In genomic region chr1:180274725-180275308, GRCm38 (mm10) we compare ENCODE assay signal across 11 mouse cellular contexts. TPM values are rescaled to one million over a fixed set of nuclear protein-coding genes. Genes with fewer than 3 reads are reported as not detected.
DNase-seq lines count a peak whose midpoint lies in the region; ATAC-seq lines count a peak whose summit lies in the region.
"Had no signal": no experiment of that assay in that cellular context is flagged by ENCODE, and none has a peak within 500 bp of the region (broad histone marks: within the 10 kb centered on the region; RNA-seq: fewer than 3 reads in every experiment).

No protein-coding gene starts in this region.

- no peak overlapping the region for H3K4me3 ChIP-seq in kidney, embryonic 16.5 days (ENCODE audit: low read length)
- H3K4me3 ChIP-seq: embryonic facial prominence, embryonic 13.5 days; neural tube, embryonic 12.5 days had no signal

- DNase-seq in kidney, postnatal 36 days: peak; percentile 32 to 51
- peak; percentile 80 to 84 for DNase-seq in cerebellum, adult 18-20 months
- DNase-seq in fibroblast of lung, adult 2 months (ENCODE audit: low read depth): peak; percentile 33
- DNase-seq in lung, postnatal 25 days (ENCODE audit: low spot score): peak; percentile 48
- no peak for DNase-seq in layer of hippocampus, adult 9-10 months (ENCODE audit: low spot score)
- DNase-seq in frontal cortex, postnatal 36 days (ENCODE audit: low spot score in 2 of 2): no peak
- DNase-seq: adrenal gland, postnatal 36 days had no signal

- H3K27ac ChIP-seq in kidney, embryonic 16.5 days (ENCODE audit: low read length): no peak overlapping the region
- H3K27ac ChIP-seq: embryonic facial prominence, embryonic 13.5 days; neural tube, embryonic 12.5 days had no signal

- ATAC-seq in kidney, embryonic 16.5 days (ENCODE audit: low FRiP score, low TSS enrichment): no peak
- ATAC-seq: inflammation-experienced regulatory T-cells, adult 6 months had no signal

- H3K9ac ChIP-seq in kidney, embryonic 16.5 days (replicated peaks; ENCODE audit: low read length): no peak overlapping the region
- H3K9ac ChIP-seq: embryonic facial prominence, embryonic 13.5 days; neural tube, embryonic 12.5 days had no signal

- no peaks in the 10 kb centered on the region for H3K27me3 ChIP-seq in kidney, embryonic 16.5 days (ENCODE audit: insufficient read depth, low read length)
- H3K27me3 ChIP-seq: embryonic facial prominence, embryonic 13.5 days; neural tube, embryonic 12.5 days had no signal

- H3K4me2 ChIP-seq in kidney, embryonic 16.5 days (replicated peaks; ENCODE audit: low read depth, low read length): no peak overlapping the region
- H3K4me2 ChIP-seq: embryonic facial prominence, embryonic 13.5 days; neural tube, embryonic 12.5 days had no signal

- no peaks in the 10 kb centered on the region for H3K36me3 ChIP-seq in kidney, embryonic 16.5 days (ENCODE audit: insufficient read depth, low read length)
- H3K36me3 ChIP-seq: embryonic facial prominence, embryonic 13.5 days; neural tube, embryonic 12.5 days had no signal

- WGBS in kidney, embryonic 16.5 days: 67% methylated on average over 10 of the region's 10 CpGs

- peaks cover 3% of the 10 kb centered on the region; the same call in 1 of the 2 replicates for H3K9me3 ChIP-seq in kidney, embryonic 16.5 days (ENCODE audit: low read length)
- H3K9me3 ChIP-seq: neural tube, embryonic 12.5 days had no signal

- peaks cover 12% of the 10 kb centered on the region; the same call in 1 of the 2 replicates for H3K4me1 ChIP-seq in kidney, embryonic 16.5 days (ENCODE audit: insufficient read depth, low read length)

RNA-seq across cellular contexts. Expression of gene Psen2, which starts 11.6 kb away (rescaled TPM):
- polyA plus RNA-seq in kidney, embryonic 16.5 days (2015; fragmentation: Nextera tagmentation; extraction: Ambion mirVana): 24.1 and 24.5 TPM in 2 replicates

RNA-seq across cellular contexts. Expression of gene Itpkb, which starts 55.5 kb away (rescaled TPM):
- polyA plus RNA-seq in kidney, embryonic 16.5 days (2015; fragmentation: Nextera tagmentation; extraction: Ambion mirVana): 8.3 and 9.6 TPM in 2 replicates

Comparison
In these comparisons a context has a peak if more than half of its experiments do, and no peak if none do; other contexts are left out.
1. DNase-seq: peak in kidney, postnatal 36 days (2 of 2), cerebellum, adult 18-20 months (2 of 2), fibroblast of lung, adult 2 months (single experiment) and lung, postnatal 25 days (single experiment); none in layer of hippocampus, adult 9-10 months (single experiment) and frontal cortex, postnatal 36 days (0 of 2).